ENCODE assay signal across 14 mouse cellular contexts in genomic region chr17:66686701-66687489, GRCm38 (mm10).
A peak's percentile ranks its signal among the peaks of the same experiment; 100 is the strongest.
DNase-seq lines count a peak whose midpoint lies in the region; ATAC-seq lines count a peak whose summit lies in the region.
"Had no signal": no experiment of that assay in that cellular context is flagged by ENCODE, and none has a peak within 500 bp of the region (broad histone marks: within the 10 kb centered on the region; RNA-seq: fewer than 3 reads in every experiment).

No protein-coding gene starts in this region.

- H3K9me3 ChIP-seq in forebrain, embryonic 13.5 days (replicated peaks): no peaks in the 10 kb centered on the region
- no peaks in the 10 kb centered on the region for H3K9me3 ChIP-seq in forebrain, embryonic 11.5 days (ENCODE audit: control insufficient read depth, low read length)
- no peaks in the 10 kb centered on the region for H3K9me3 ChIP-seq in forebrain, embryonic 15.5 days

- no peak for DNase-seq in forebrain, embryonic 11.5 days (ENCODE audit: low spot score)
- peak; percentile 35 to 73 for DNase-seq in layer of hippocampus, postnatal 14 days (ENCODE audit: low spot score in 2 of 2)
- no peak for DNase-seq in MN1 (ENCODE audit: low spot score)
- DNase-seq in testis, postnatal 14 days (ENCODE audit: low spot score): no peak
- DNase-seq in frontal cortex, postnatal 25 days (ENCODE audit: low spot score in 2 of 2): no peak
- DNase-seq: heart, postnatal 10 days; kidney, adult 8-10 months; lung, postnatal 4 days had no signal

- H3K27me3 ChIP-seq in forebrain, embryonic 13.5 days: no peaks in the 10 kb centered on the region; the same call in 1 of the 2 replicates
- no peaks in the 10 kb centered on the region for H3K27me3 ChIP-seq in forebrain, embryonic 11.5 days (ENCODE audit: control insufficient read depth, insufficient read depth, low read length)
- no peaks in the 10 kb centered on the region for H3K27me3 ChIP-seq in forebrain, embryonic 15.5 days

- peak; percentile 77 for ATAC-seq in forebrain, embryonic 13.5 days
- no peak for ATAC-seq in forebrain, embryonic 11.5 days (replicated peaks; ENCODE audit: low FRiP score)
- peak; percentile 31; the same call in 1 of the 2 replicates for ATAC-seq in cerebellum, adult (ENCODE audit: insufficient number of reproducible peaks, low FRiP score, low TSS enrichment)
- peak; percentile 72 for ATAC-seq in forebrain, embryonic 15.5 days (replicated peaks)

- no peaks in the 10 kb centered on the region for H3K36me3 ChIP-seq in forebrain, embryonic 13.5 days (ENCODE audit: poor library complexity, severe bottlenecking)
- H3K36me3 ChIP-seq in forebrain, embryonic 11.5 days (ENCODE audit: control insufficient read depth, insufficient read depth, low read length): no peaks in the 10 kb centered on the region
- H3K36me3 ChIP-seq in forebrain, embryonic 15.5 days: no peaks in the 10 kb centered on the region

- 0 out of 2 replicates have a peak overlapping the region, but pooled peaks have one; percentile 20 for H3K4me2 ChIP-seq in forebrain, embryonic 13.5 days
- H3K4me2 ChIP-seq in forebrain, embryonic 11.5 days (ENCODE audit: low read depth, low read length, severe bottlenecking): no peak overlapping the region
- H3K4me2 ChIP-seq in forebrain, embryonic 15.5 days (replicated peaks): peak overlapping the region; percentile 6

- H3K27ac ChIP-seq in forebrain, embryonic 13.5 days: peak overlapping the region; percentile 73
- no peak overlapping the region for H3K27ac ChIP-seq in forebrain, embryonic 11.5 days (ENCODE audit: low read depth, low read length)
- H3K27ac ChIP-seq in forebrain, embryonic 15.5 days (replicated peaks): peak overlapping the region; percentile 72
- H3K27ac ChIP-seq: liver, embryonic 14.5 days; stomach, postnatal 0 days had no signal

- H3K4me3 ChIP-seq in forebrain, embryonic 13.5 days: no peak overlapping the region
- no peak overlapping the region for H3K4me3 ChIP-seq in forebrain, embryonic 11.5 days (ENCODE audit: low read depth, low read length)
- no peak overlapping the region for H3K4me3 ChIP-seq in forebrain, embryonic 15.5 days
- H3K4me3 ChIP-seq: erythroblast, embryonic 14.5 days had no signal

- no peak overlapping the region for H3K9ac ChIP-seq in forebrain, embryonic 13.5 days
- H3K9ac ChIP-seq in forebrain, embryonic 11.5 days (ENCODE audit: low read length): no peak overlapping the region
- no peak overlapping the region for H3K9ac ChIP-seq in forebrain, embryonic 15.5 days (replicated peaks)
- H3K9ac ChIP-seq: liver, embryonic 14.5 days had no signal

- peaks cover 25% of the 10 kb centered on the region for H3K4me1 ChIP-seq in forebrain, embryonic 13.5 days
- H3K4me1 ChIP-seq in forebrain, embryonic 11.5 days (replicated peaks; ENCODE audit: control insufficient read depth, insufficient read depth, low read length): no peaks in the 10 kb centered on the region
- peaks cover 24% of the 10 kb centered on the region for H3K4me1 ChIP-seq in forebrain, embryonic 15.5 days

- 49% methylated on average over 25 of the region's 25 CpGs for whole genome bisulfite sequencing in forebrain, embryonic 13.5 days
- 83% methylated on average over 25 of the region's 25 CpGs for WGBS in forebrain, embryonic 11.5 days
- WGBS in forebrain, embryonic 15.5 days: 25% methylated on average over 25 of the region's 25 CpGs

Comparison
In these comparisons a context has a peak if more than half of its experiments do, and no peak if none do; other contexts are left out.
1. DNase-seq: peak in layer of hippocampus, postnatal 14 days (2 of 2); none in forebrain, embryonic 11.5 days (single experiment), MN1 (single experiment), testis, postnatal 14 days (single experiment) and frontal cortex, postnatal 25 days (0 of 2).